In genomic region chr2:112276870-112277269, GRCm38 (mm10) we compare ENCODE assay signal across 31 mouse cellular contexts. TPM values are rescaled to one million over a fixed set of nuclear protein-coding genes. Genes with fewer than 3 reads are reported as not detected.
DNase-seq lines count a peak whose midpoint lies in the region; ATAC-seq and TF ChIP-seq lines count a peak whose summit lies in the region.
"Had no signal": no experiment of that assay in that cellular context is flagged by ENCODE, and none has a peak within 500 bp of the region (broad histone marks: within the 10 kb centered on the region; RNA-seq: fewer than 3 reads in every experiment).

No protein-coding gene starts in this region.

- no peak for DNase-seq in frontal cortex, postnatal 36 days (ENCODE audit: low spot score in 2 of 2)
- DNase-seq in lung, postnatal 10 days, result no peak
- DNase-seq in layer of hippocampus, adult 8-10 months (ENCODE audit: low spot score in 2 of 2), result no peak
- DNase-seq: adrenal gland, adult 2 months; adrenal gland, postnatal 14 days; cerebellum, adult 11-12 months; cerebellum, adult 8-10 months; cerebellum, postnatal 10 days; cerebellum, postnatal 36 days; gastrocnemius, adult 2 months; gastrocnemius, postnatal 14 days; heart, adult 18-20 months; heart, postnatal 10 days; heart, postnatal 4 days had no signal

- no peaks in the 10 kb centered on the region for H3K36me3 ChIP-seq in intestine, embryonic 15.5 days
- no peaks in the 10 kb centered on the region for H3K36me3 ChIP-seq in intestine, postnatal 0 days (ENCODE audit: control insufficient read depth, insufficient read depth)
- no peaks in the 10 kb centered on the region for H3K36me3 ChIP-seq in stomach, embryonic 16.5 days (ENCODE audit: control insufficient read depth, insufficient read depth, low read length)
- H3K36me3 ChIP-seq: forebrain, embryonic 10.5 days had no signal

- H3K4me2 ChIP-seq in intestine, embryonic 15.5 days (replicated peaks), result no peak overlapping the region
- no peak overlapping the region for H3K4me2 ChIP-seq in intestine, postnatal 0 days (replicated peaks; ENCODE audit: low read depth)
- no peak overlapping the region for H3K4me2 ChIP-seq in stomach, embryonic 16.5 days (ENCODE audit: low read depth, low read length)
- H3K4me2 ChIP-seq: forebrain, embryonic 13.5 days; heart, embryonic 12.5 days; heart, embryonic 15.5 days; hindbrain, embryonic 14.5 days had no signal

- H3K27ac ChIP-seq in intestine, embryonic 15.5 days, result no peak overlapping the region
- no peak overlapping the region for H3K27ac ChIP-seq in intestine, postnatal 0 days (ENCODE audit: low read depth, low read length)
- H3K27ac ChIP-seq in stomach, embryonic 16.5 days (ENCODE audit: low read length), result no peak overlapping the region
- H3K27ac ChIP-seq: forebrain, embryonic 10.5 days; forebrain, embryonic 13.5 days; gastrocnemius, adult 2 months; heart, embryonic 15.5 days; hindbrain, embryonic 14.5 days; hindbrain, postnatal 0 days had no signal

- ATAC-seq in intestine, embryonic 15.5 days, result peak; percentile 81
- ATAC-seq in intestine, postnatal 0 days, result 0 out of 2 replicates have a peak, but pooled peaks have one; percentile 47
- peak; percentile 47; the same call in 1 of the 2 replicates for ATAC-seq in stomach, embryonic 16.5 days (ENCODE audit: insufficient read depth, low FRiP score)
- ATAC-seq: CD4-positive, CD25-positive, alpha-beta regulatory T cell, adult 4 months; forebrain, embryonic 13.5 days; forebrain, embryonic 16.5 days; hindbrain, postnatal 0 days had no signal

- WGBS in intestine, embryonic 15.5 days, result 66% methylated on average over 3 of the region's 3 CpGs
- 57% methylated on average over 3 of the region's 3 CpGs for WGBS in intestine, postnatal 0 days
- 82% methylated on average over 3 of the region's 3 CpGs for WGBS in stomach, embryonic 16.5 days

- H3K4me3 ChIP-seq in intestine, embryonic 15.5 days (replicated peaks), result no peak overlapping the region
- no peak overlapping the region for H3K4me3 ChIP-seq in intestine, postnatal 0 days (ENCODE audit: low read depth, low read length)
- H3K4me3 ChIP-seq in stomach, embryonic 16.5 days (replicated peaks; ENCODE audit: low read length), result no peak overlapping the region
- H3K4me3 ChIP-seq: forebrain, embryonic 10.5 days; forebrain, embryonic 13.5 days; gastrocnemius, adult 2 months; heart, embryonic 12.5 days; heart, embryonic 15.5 days had no signal

- no peaks in the 10 kb centered on the region for H3K4me1 ChIP-seq in intestine, embryonic 15.5 days (replicated peaks)
- H3K4me1 ChIP-seq in intestine, postnatal 0 days (replicated peaks; ENCODE audit: control insufficient read depth, insufficient read depth, low read length), result no peaks in the 10 kb centered on the region
- H3K4me1 ChIP-seq in stomach, embryonic 16.5 days (ENCODE audit: control insufficient read depth, insufficient read depth, low read length), result 0 out of 2 replicates have a peak, but pooled peaks cover 4% of the 10 kb centered on the region
- H3K4me1 ChIP-seq: forebrain, embryonic 10.5 days; forebrain, embryonic 13.5 days; heart, embryonic 15.5 days had no signal

- TF ChIP-seq CTCF in intestine, postnatal 0 days (IDR thresholded peaks at IDR 0.05; ENCODE audit: low read depth), result no peak

- no peaks in the 10 kb centered on the region for H3K27me3 ChIP-seq in intestine, embryonic 15.5 days (replicated peaks)
- H3K27me3 ChIP-seq in intestine, postnatal 0 days (replicated peaks; ENCODE audit: control insufficient read depth, insufficient read depth, low read length), result no peaks in the 10 kb centered on the region
- no peaks in the 10 kb centered on the region for H3K27me3 ChIP-seq in stomach, embryonic 16.5 days (ENCODE audit: control insufficient read depth, insufficient read depth, low read length)
- H3K27me3 ChIP-seq: forebrain, embryonic 13.5 days; heart, embryonic 12.5 days; heart, embryonic 15.5 days had no signal

- no peaks in the 10 kb centered on the region for H3K9me3 ChIP-seq in intestine, embryonic 15.5 days
- no peaks in the 10 kb centered on the region for H3K9me3 ChIP-seq in intestine, postnatal 0 days (ENCODE audit: control insufficient read depth)
- no peaks in the 10 kb centered on the region for H3K9me3 ChIP-seq in stomach, embryonic 16.5 days (replicated peaks; ENCODE audit: control insufficient read depth, low read length)
- H3K9me3 ChIP-seq: forebrain, embryonic 10.5 days; forebrain, embryonic 13.5 days; heart, embryonic 12.5 days; heart, embryonic 15.5 days had no signal

- no peak overlapping the region for H3K9ac ChIP-seq in intestine, embryonic 15.5 days
- H3K9ac ChIP-seq in intestine, postnatal 0 days (ENCODE audit: low read depth, low read length), result no peak overlapping the region
- no peak overlapping the region for H3K9ac ChIP-seq in stomach, embryonic 16.5 days (ENCODE audit: low read length)
- H3K9ac ChIP-seq: forebrain, embryonic 13.5 days; heart, embryonic 12.5 days; heart, embryonic 15.5 days; hindbrain, embryonic 14.5 days had no signal

RNA-seq across cellular contexts. Expression of gene Gm21985, which starts 10.8 kb away (rescaled TPM):
- polyA plus RNA-seq in intestine, embryonic 15.5 days (2015; fragmentation: Nextera tagmentation; extraction: Ambion mirVana), result not detected in 2 replicates
- polyA plus RNA-seq in intestine, postnatal 0 days (2015; fragmentation: Nextera tagmentation; extraction: Ambion mirVana), result not detected in 2 replicates
- polyA plus RNA-seq in stomach, embryonic 16.5 days (2015; fragmentation: Nextera tagmentation; extraction: Ambion mirVana), result not detected in 2 replicates
- 1 to 10 TPM in 3 of 4 experiments, under 1 TPM in 1; 0.96 to 3.1 (median 2.8) TPM for total RNA-seq in layer of hippocampus, adult 8-10 months (2022)
- total RNA-seq: adrenal gland, postnatal 14 days; gastrocnemius, postnatal 4 days; heart, postnatal 4 days; hindbrain, postnatal 0 days had no signal
- polyA plus RNA-seq: adrenal gland, adult 2 months; brain, embryonic 14.5 days; C2C12; CD4-positive, CD25-positive, alpha-beta regulatory T cell, adult 4 months; embryonic facial prominence, embryonic 11.5 days; embryonic facial prominence, embryonic 14.5 days; forebrain, embryonic 10.5 days; forebrain, embryonic 13.5 days; forebrain, embryonic 16.5 days; heart, embryonic 12.5 days; heart, embryonic 15.5 days; hindbrain, embryonic 11.5 days; hindbrain, embryonic 14.5 days; hindbrain, postnatal 0 days had no signal

RNA-seq across cellular contexts. Expression of gene Slc12a6, which starts 11.2 kb away (rescaled TPM):
- 13.8 TPM in 2 replicates for polyA plus RNA-seq in intestine, embryonic 15.5 days (2015; fragmentation: Nextera tagmentation; extraction: Ambion mirVana)
- polyA plus RNA-seq in intestine, postnatal 0 days (2015; fragmentation: Nextera tagmentation; extraction: Ambion mirVana), result 6.9 and 8.0 TPM in 2 replicates
- 14.6 and 15.1 TPM in 2 replicates for polyA plus RNA-seq in stomach, embryonic 16.5 days (2015; fragmentation: Nextera tagmentation; extraction: Ambion mirVana)
- total RNA-seq in layer of hippocampus, adult 8-10 months (2022), result 100 to 1,000 TPM in 3 of 4 experiments, 10 to 100 TPM in 1; 92.5 to 117 (median 109) TPM

RNA-seq across cellular contexts. Expression of gene Nop10, which starts 15.1 kb away (rescaled TPM):
- polyA plus RNA-seq in intestine, embryonic 15.5 days (2015; fragmentation: Nextera tagmentation; extraction: Ambion mirVana), result 256 and 271 TPM in 2 replicates
- 114 and 120 TPM in 2 replicates for polyA plus RNA-seq in intestine, postnatal 0 days (2015; fragmentation: Nextera tagmentation; extraction: Ambion mirVana)
- polyA plus RNA-seq in stomach, embryonic 16.5 days (2015; fragmentation: Nextera tagmentation; extraction: Ambion mirVana), result 193 and 215 TPM in 2 replicates
- total RNA-seq in layer of hippocampus, adult 8-10 months (2022), result 10 to 100 TPM; 44.3 to 56.8 (median 50.6) TPM

RNA-seq across cellular contexts. Expression of gene Nutm1, which starts 17.8 kb away (rescaled TPM):
- polyA plus RNA-seq in intestine, embryonic 15.5 days (2015; fragmentation: Nextera tagmentation; extraction: Ambion mirVana), result not detected in 2 replicates
- 0.03 TPM in 1 of 2 replicates, not detected in the other for polyA plus RNA-seq in intestine, postnatal 0 days (2015; fragmentation: Nextera tagmentation; extraction: Ambion mirVana)
- 0.05 and 0.11 TPM in 2 replicates for polyA plus RNA-seq in stomach, embryonic 16.5 days (2015; fragmentation: Nextera tagmentation; extraction: Ambion mirVana)
- not detected for total RNA-seq in layer of hippocampus, adult 8-10 months (2022)
- total RNA-seq: adrenal gland, adult 2 months; adrenal gland, postnatal 14 days; gastrocnemius, adult 2 months; gastrocnemius, postnatal 14 days; gastrocnemius, postnatal 4 days; heart, adult 18-20 months; heart, postnatal 10 days; heart, postnatal 4 days had no signal
- polyA plus RNA-seq: adrenal gland, adult 2 months; brain, embryonic 14.5 days; CD4-positive, CD25-positive, alpha-beta regulatory T cell, adult 4 months; embryonic facial prominence, embryonic 11.5 days; embryonic facial prominence, embryonic 14.5 days; forebrain, embryonic 13.5 days; forebrain, embryonic 16.5 days; heart, embryonic 12.5 days; heart, embryonic 15.5 days; hindbrain, embryonic 14.5 days had no signal

RNA-seq across cellular contexts. Expression of gene Lpcat4, which starts 37.6 kb away (rescaled TPM):
- 22.8 and 23.8 TPM in 2 replicates for polyA plus RNA-seq in intestine, embryonic 15.5 days (2015; fragmentation: Nextera tagmentation; extraction: Ambion mirVana)
- 8.4 TPM in 2 replicates for polyA plus RNA-seq in intestine, postnatal 0 days (2015; fragmentation: Nextera tagmentation; extraction: Ambion mirVana)
- polyA plus RNA-seq in stomach, embryonic 16.5 days (2015; fragmentation: Nextera tagmentation; extraction: Ambion mirVana), result 39.7 and 54.7 TPM in 2 replicates
- total RNA-seq in layer of hippocampus, adult 8-10 months (2022), result 10 to 100 TPM; 82.2 to 88.5 (median 84.5) TPM
